Mouse (Mus musculus) G1E (cell line): ENCODE measurements around the gene Surf4. TPM values are rescaled to one million over a fixed set of nuclear protein-coding genes. Genes with fewer than 3 reads are reported as not detected.

Experiments used
- ATAC-seq: 2 replicates; pipeline ENCODE4 v1.8.0; 2016; ENCODE audit warnings: mild to moderate bottlenecking; ENCODE audit not compliant: insufficient number of reproducible peaks, poor library complexity, low FRiP score, severe bottlenecking; ENCODE audit errors: extremely low read depth
- DNase-seq: peaks from one replicate; pipeline ENCODE4 v3.0.0; 2012; ENCODE audit warnings: low spot score
- H3K27me3 ChIP-seq: 2 replicates; pipeline ENCODE4 v1.6.1; 2012; ENCODE audit warnings: mild to moderate bottlenecking, low read length, inconsistent platforms; ENCODE audit not compliant: insufficient read depth
- H3K36me3 ChIP-seq: replicated peaks from 2 replicates; pipeline ENCODE3; 2012; ENCODE audit warnings: mild to moderate bottlenecking, inconsistent platforms
- H3K4me1 ChIP-seq: 2 replicates; pipeline ENCODE4 v1.6.1; 2012; ENCODE audit warnings: low read depth, low read length, inconsistent platforms, mixed read lengths; ENCODE audit not compliant: insufficient read depth
- H3K4me3 ChIP-seq: 2 replicates; pipeline ENCODE4 v1.5.1; 2012; ENCODE audit warnings: low read depth, mild to moderate bottlenecking, inconsistent platforms, low read length, moderate library complexity, mixed read lengths
- H3K9me3 ChIP-seq: replicated peaks from 2 replicates; pipeline ENCODE4 v1.6.1; 2012; ENCODE audit warnings: inconsistent platforms
- CTCF ChIP-seq: IDR thresholded peaks from 2 replicates; pipeline ENCODE4 v1.5.1; 2012; ENCODE audit warnings: low read depth, low read length, inconsistent platforms, mixed read lengths
- GATA1 ChIP-seq: IDR thresholded peaks from 2 replicates; pipeline ENCODE4 v1.6.1; 2012; ENCODE audit warnings: borderline replicate concordance, low read length, inconsistent platforms, mixed read lengths
- GATA2 ChIP-seq: IDR thresholded peaks from 2 replicates; pipeline ENCODE4 v1.6.1; 2012; ENCODE audit warnings: low read depth, low read length, inconsistent platforms, borderline replicate concordance
- POLR2AphosphoS5 ChIP-seq: IDR thresholded peaks from 2 replicates; pipeline ENCODE4 v1.6.1; 2012; ENCODE audit warnings: low read depth, low read length, inconsistent platforms; ENCODE audit not compliant: insufficient replicate concordance
- TAL1 ChIP-seq: conservative IDR thresholded peaks from 2 replicates; pipeline ENCODE4 v1.6.1; 2012; ENCODE audit warnings: low read depth, low read length, inconsistent platforms, mixed read lengths
- polyA plus RNA-seq: library from polyadenylated mRNA; stranded (reverse); fragments of >175 nt; gene quantifications from 2 replicates; pipeline ENCODE4 v1.2.3, GENCODE M21; 2012
- total RNA-seq, 2 experiments: library from RNA; stranded (forward) in 1 of 2; stranded (reverse) in 1 of 2; fragments of 200-1000 nt in 1 of 2; fragments of >200 nt in 1 of 2; fragmentation: Nextera tagmentation in 1 of 2; gene quantifications; 2 replicates each; pipeline ENCODE4 v1.2.3; 2014 to 2017

Surf4 gene
- total and polyA plus RNA-seq, 3 experiments: 72.9 to 88.0 (median 80.7) TPM

DNA sequence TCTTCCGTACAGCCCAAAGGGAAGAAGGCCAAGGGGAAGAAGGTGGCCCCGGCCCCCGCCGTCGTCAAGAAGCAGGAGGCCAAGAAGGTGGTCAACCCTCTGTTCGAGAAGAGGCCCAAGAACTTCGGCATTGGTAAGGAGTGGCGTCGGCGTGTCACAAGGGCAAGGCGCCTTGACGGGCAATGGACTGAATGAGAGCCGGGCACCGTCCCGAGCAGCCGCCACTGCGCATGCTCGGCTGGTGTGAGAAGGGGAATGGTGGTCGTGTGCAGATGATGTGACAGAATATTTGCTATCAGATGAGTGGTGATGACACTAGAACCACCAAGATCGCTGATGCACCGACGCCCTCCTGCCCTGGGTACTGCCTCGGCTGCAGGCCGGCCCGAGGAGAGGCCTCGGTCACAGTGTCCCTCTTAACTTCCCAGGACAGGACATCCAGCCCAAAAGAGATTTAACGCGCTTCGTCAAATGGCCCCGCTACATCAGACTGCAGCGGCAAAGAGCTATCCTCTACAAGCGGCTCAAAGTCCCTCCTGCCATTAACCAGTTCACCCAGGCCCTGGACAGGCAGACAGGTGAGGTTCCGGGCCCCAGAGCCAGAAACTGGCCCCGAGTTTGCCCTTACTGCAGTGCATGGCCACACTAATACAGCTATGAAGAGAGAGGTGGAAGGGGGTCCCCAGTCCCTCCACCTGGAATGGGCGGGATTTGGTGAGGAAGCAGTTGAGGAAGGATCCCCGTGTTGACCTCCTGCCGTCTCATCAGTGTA lies 22.5 kb downstream of the Surf4 start:
- Histone ChIP-seq H3K9me3 (no peaks in the 10 kb centered on the region), H3K36me3 (peaks cover 74% of the 10 kb centered on the region), H3K4me3 (peak overlapping the region; percentile 99), H3K4me1 (peaks cover 74% of the 10 kb centered on the region), H3K27me3 (no peaks in the 10 kb centered on the region)
- no peak for DNase-seq
- no peak for ATAC-seq
- no peak for TF ChIP-seq GATA1
- TF ChIP-seq POLR2AphosphoS5: no peak
- TF ChIP-seq CTCF: no peak
- no peak for TF ChIP-seq GATA2
- TF ChIP-seq TAL1: no peak

DNA sequence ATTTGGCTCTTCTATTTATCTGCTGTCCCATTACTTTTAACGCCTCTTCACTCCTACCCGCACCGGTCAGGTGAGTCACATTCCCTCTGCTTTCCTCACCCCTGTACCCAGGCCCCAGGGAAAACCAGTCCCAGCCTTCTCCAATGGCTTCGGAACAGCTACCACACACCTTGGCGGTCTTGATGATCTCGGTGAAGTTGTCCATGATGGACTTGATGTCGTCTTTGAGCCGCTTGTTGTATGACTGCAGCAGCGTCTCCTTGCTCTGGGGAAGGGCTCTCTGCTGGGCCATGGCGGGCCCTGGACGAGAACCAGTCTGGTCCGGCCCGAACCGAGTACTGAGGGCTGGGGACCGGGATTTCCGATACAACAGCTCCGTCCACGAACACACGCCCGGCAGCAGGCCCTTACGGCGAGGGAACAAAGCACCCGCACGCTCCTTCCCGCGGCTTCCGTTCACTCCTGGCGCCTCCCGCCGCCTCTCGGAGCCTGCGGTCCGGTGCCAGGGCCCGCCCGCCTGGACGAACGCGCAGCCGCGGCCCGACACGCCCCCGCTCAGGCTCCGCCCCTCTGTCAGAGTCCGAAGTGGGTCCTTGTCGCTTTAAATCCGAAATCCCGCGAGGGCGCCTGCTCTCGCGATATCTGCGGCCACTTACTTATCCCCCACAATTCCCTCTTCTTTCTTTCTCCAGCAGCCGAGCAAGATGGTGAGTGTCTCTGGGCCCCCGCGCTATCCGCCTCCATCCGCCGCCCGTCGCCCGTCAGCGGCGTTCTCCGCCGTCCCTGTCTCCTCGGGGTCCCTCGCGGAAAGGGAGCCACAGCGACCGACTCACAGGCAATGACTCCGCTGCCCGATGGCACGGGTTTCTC lies 23.4 kb downstream of the Surf4 start, which contains the start of the genes Med22 and Rpl7a:
Gene Med22 (minus strand): TSS at position 554 of the 870 bp plus-strand sequence.
Gene Rpl7a (plus strand): TSS at position 641 of the 870 bp plus-strand sequence.
- peak; percentile 42; the same call in 1 of the 2 replicates for ATAC-seq
- Histone ChIP-seq H3K36me3 (peaks cover 82% of the 10 kb centered on the region), H3K4me1 (peaks cover 73% of the 10 kb centered on the region), H3K27me3 (no peaks in the 10 kb centered on the region), H3K4me3 (peak within 1 kb of the TSS; percentile 99), H3K9me3 (no peaks in the 10 kb centered on the region)
- DNase-seq: peak; percentile 88
- no peak for TF ChIP-seq TAL1
- TF ChIP-seq POLR2AphosphoS5: no peak
- TF ChIP-seq GATA1: no peak
- TF ChIP-seq GATA2: no peak
- no peak for TF ChIP-seq CTCF

- TF ChIP-seq TAL1 (no peak), GATA1 (no peak), POLR2AphosphoS5 (no peak), CTCF (no peak), GATA2 (no peak)
- Histone ChIP-seq H3K36me3 (peaks cover 83% of the 10 kb centered on the region), H3K27me3 (no peaks in the 10 kb centered on the region), H3K4me1 (peaks cover 67% of the 10 kb centered on the region), H3K4me3 (peak overlapping the region; percentile 99), H3K9me3 (no peaks in the 10 kb centered on the region)
- DNase-seq: no peak
- no peak for ATAC-seq
Observed at GRCm38 (mm10) chr2:26909387-26909784, 24.3 kb downstream of the Surf4 start.

DNA sequence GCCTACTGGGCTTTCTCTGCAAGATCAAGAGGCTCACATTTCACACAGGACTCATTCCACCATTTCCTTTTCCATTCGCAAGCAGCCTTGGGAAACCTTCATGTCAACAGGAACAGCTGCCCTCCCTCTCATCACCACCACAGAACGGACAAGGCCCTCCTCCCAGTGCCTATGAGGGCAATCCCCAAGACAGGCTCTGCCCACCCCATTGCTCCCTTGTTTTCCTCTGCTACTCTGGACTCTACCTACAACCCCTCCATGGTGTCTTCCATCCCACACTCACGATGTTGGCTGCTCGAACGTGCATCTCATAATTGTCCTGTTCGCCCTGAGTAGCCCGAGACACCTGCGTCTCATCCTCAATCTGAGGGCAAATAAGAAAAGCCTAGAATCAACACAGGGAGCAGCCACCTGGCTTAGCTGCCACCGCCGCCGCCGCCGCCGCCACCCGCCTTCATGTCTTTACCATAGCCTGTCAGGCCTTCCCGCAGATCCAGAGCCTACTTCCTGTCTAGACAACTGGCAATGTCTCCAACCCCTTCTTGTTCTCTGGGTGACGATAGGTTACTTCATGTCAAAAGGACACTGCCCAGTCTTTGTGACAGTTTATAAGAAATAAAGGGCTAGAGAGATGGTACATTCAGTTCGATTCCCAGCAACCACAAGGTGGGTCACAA lies 24.9 kb downstream of the Surf4 start:
- Histone ChIP-seq H3K36me3 (peaks cover 84% of the 10 kb centered on the region), H3K4me1 (peaks cover 67% of the 10 kb centered on the region)

GRCm38 (mm10) chr2:26907109-26907508 lies 26.6 kb downstream of the Surf4 start:
- DNase-seq (no peak), ATAC-seq (no peak)
- Histone ChIP-seq H3K4me1 (peaks cover 61% of the 10 kb centered on the region), H3K36me3 (peaks cover 70% of the 10 kb centered on the region), H3K4me3 (no peak overlapping the region), H3K9me3 (no peaks in the 10 kb centered on the region), H3K27me3 (no peaks in the 10 kb centered on the region)
- TF ChIP-seq CTCF (peak; percentile 76), TAL1 (no peak)

More for the DNA sequence above, 24.9 kb downstream of the Surf4 start:
- no peak for TF ChIP-seq POLR2AphosphoS5
- ATAC-seq: no peak
- no peaks in the 10 kb centered on the region for H3K9me3 ChIP-seq
- H3K4me3 ChIP-seq: peak overlapping the region; percentile 99
- no peak for DNase-seq
- no peaks in the 10 kb centered on the region for H3K27me3 ChIP-seq

- H3K36me3 ChIP-seq: peaks cover 67% of the 10 kb centered on the region
- ATAC-seq: no peak
- H3K4me1 ChIP-seq: peaks cover 66% of the 10 kb centered on the region
Observed at GRCm38 (mm10) chr2:26906431-26906830, 27.3 kb downstream of the Surf4 start.

More at GRCm38 (mm10) chr2:26906431-26906830, 27.3 kb downstream of the Surf4 start:
- TF ChIP-seq GATA1 (no peak), CTCF (no peak), POLR2AphosphoS5 (no peak), TAL1 (no peak), GATA2 (no peak)
- Histone ChIP-seq H3K27me3 (no peaks in the 10 kb centered on the region), H3K4me3 (no peak overlapping the region), H3K9me3 (no peaks in the 10 kb centered on the region)
- DNase-seq: no peak
